Mouse (Mus musculus): ENCODE data around the gene Gpatch3. TPM values are rescaled to one million over a fixed set of nuclear protein-coding genes. Genes with fewer than 3 reads are reported as not detected.

Gpatch3 gene
- 4.5 TPM for polyA plus RNA-seq (2014; fragmentation: Illumina TruSeq; extraction: RNeasy Lipid Tissue Mini Kit (QIAGEN cat#74804); ENCODE audit: low read depth, low replicate concordance)

DNA sequence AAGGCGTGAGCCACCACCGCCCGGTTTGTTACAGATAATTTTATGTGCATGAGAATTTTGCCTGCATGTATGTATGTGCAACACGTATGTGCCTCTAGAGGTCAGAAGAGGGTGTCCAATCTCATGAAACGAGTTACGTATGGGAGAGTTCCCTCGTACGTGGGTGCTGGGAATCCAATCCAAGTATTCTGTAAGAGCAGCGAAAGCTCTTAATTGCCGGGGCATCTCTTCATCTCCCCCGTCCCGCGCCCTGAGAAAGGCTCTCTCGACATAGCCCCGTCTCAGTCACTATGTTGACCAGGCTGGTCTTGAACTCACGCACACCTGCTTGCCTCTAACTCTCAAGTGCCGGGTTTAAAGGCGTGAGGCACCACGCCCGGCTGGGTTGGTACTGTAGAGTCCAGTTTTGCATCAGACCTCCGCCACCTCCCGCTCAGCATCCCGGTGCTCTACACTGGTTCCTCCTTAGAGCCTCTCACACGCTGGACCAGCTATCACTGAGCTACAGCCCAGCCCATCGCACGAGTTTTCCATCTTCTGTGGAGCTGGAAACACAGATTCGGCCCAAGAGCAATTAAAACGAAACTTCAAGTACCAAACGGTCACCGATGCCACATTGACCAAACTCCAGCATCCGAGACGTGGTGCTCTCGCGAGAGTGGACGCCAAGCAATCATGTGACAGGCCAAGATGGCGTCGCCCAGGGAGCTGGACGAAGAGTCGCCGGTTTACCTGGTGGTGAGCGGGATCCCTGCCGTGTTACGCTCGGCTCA is at the start of gene Gpatch3:
Gpatch3 (plus strand) TSS at position 676 of the 773 bp plus-strand sequence.

DNA sequence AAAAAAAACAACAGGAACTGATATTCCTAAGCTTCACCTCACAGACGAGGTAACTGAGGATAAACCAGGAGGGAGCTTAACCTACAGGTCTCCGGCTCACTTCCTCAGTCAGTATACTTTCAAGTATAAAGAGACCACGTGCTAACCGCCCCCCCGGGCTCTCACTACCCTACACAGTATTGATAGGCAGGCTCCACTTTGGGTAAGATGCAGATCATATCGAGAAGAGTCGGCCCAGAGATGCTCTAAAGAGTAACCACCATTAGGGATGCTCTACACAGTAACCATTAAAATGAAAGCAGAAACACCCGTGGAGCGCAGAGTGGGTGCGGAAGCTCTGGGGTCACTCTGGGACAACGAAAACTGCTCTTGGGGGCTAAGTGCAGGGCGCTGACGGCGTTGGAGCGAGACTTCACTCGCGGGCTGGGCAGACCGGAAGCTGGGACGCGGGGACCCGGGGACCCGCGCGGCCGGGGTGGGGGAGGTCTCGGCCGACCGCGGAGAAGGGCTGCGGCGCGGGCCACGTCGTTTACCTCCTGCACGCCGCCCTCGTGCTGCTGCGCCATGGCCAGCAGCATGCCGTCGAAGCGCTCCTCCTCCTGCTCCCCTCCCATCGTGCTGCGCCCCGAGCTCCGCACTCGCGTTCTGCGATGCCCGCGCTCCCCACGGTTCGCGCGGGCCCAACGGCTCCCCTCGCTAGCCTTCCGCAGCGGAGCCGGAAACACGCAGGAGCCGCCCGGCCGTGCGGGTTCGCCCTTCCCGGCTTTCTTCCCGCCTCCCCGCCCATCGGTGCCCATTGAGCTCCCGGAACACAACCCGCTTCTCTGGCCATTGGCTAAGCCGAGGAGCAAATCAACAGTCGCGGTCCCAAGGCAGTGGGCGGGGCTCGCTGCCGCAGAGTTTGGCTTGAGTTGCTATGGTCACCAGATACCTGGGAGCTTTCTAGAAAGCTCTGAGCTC is 29.0 kb upstream of the Gpatch3 start, which contains the start of gene Nudc:
Nudc (minus strand) TSS at position 725 of the 960 bp plus-strand sequence.

DNA sequence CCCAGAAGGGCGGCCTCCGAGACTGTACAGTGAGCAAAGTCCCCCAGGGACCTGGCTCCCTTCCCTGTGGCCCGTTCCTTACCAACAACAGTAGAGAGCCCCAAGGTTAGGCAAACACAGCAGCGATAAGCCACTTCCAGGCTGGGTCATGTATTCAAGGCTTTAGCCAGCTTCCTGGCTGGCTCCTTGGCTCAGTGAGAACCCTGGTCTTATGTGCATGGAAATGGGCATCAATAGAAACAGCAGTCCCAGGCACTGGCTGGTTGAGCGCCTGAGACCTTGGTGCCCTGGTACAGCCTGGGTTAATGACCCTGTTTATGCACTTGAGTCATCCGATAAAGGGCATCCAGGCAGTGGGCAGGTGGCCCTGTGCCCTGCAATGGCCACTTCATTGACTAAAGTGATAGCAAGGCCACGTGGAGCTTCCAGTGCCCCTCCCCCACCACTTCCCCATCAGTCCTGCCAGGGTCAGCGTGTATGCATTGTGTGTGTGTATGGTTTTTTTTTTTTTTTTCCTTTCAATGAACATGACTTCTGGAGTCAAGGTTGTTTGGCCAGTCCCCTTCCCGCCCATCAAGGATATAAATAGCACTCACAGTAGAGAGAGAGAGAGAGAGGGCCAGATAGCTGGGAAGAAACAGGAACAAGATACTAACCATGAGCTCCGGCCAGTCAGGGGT is 21.6 kb upstream of the Gpatch3 start, which contains the start of gene Nr0b2:
Nr0b2 (plus strand) TSS at position 609 of the 680 bp plus-strand sequence.

DNA sequence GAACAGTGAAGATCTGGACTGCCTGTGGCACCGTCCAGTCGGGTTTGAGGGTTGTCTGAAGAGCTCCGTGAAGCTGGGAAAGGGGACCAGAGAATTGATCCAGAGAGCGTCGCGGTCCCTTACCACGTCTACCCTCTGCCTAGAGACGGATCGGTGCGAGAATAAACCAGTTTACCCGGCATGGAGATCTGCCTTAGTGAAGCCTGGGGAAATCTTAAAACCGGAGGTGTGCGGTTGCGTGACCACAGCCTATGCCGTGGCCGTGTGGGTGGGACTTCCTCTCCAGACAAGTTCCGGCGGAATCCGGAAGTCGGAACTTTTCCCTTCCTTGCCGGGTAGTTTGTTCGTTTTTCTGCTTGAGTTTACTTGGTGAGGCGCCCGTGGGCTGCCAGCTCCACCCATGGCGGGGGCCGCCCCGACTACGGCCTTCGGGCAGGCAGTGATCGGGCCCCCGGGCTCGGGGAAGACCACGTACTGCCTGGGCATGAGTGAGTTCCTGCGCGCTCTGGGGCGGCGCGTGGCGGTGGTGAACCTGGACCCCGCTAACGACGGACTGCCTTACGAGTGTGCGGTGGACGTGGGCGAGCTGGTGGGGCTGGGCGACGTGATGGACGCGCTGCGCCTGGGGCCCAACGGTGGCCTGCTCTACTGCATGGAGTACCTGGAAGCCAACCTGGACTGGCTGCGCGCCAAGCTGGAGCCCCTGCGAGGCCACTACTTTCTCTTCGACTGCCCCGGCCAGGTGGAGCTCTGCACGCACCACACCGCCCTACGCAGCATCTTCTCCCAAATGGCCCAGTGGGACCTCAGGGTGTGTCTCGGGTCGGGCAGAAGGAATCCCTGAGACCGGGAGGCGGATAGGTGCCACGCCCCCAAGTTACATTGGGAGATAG is 9.8 kb downstream of the Gpatch3 start, which contains the start of gene Gpn2:
Gpn2 (plus strand) TSS at position 304 of the 893 bp plus-strand sequence.

DNA sequence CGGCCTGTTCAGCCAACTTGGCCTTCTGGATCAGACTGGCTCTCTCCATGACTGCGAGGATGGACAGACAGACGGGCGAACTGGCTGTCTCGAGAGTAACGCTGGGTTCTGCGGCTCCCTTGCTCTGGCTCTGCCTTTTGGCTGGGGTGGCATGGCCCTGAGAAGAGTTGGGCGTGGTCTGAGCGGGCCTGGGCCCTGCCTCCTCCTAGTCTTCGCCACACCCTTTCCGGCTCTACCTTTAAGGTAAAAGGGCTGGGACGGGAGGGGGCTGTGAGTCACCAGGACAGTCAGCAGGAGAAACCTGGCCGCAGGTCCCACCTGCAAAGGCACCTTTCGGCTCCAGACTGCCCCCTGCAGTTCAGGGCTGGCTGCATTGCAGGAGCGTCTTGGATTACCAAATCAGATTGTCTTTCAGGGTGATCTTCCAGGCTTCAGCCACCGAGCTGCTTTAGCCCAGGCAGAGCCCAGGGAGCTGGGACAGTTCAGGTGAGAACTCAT is 27.2 kb downstream of the Gpatch3 start, which contains the start of gene Sfn:
Sfn (minus strand) TSS at position 448 of the 498 bp plus-strand sequence.

Other genes with a start within 250 kb of the Gpatch3 start
- 28.1 TPM for gene Wdtc1, start 221.3 kb upstream of the Gpatch3 start, polyA plus RNA-seq (2014; fragmentation: Illumina TruSeq; extraction: RNeasy Lipid Tissue Mini Kit (QIAGEN cat#74804); ENCODE audit: low read depth, low replicate concordance)
- gene Slc9a1, start 205.0 kb upstream of the Gpatch3 start, polyA plus RNA-seq (2014; fragmentation: Illumina TruSeq; extraction: RNeasy Lipid Tissue Mini Kit (QIAGEN cat#74804); ENCODE audit: low read depth, low replicate concordance): 31.5 TPM
- gene Tent5b, start 94.6 kb upstream of the Gpatch3 start, polyA plus RNA-seq (2014; fragmentation: Illumina TruSeq; extraction: RNeasy Lipid Tissue Mini Kit (QIAGEN cat#74804); ENCODE audit: low read depth, low replicate concordance): 4.6 TPM
- 8.3 TPM for gene Trnp1, start 76.2 kb upstream of the Gpatch3 start, polyA plus RNA-seq (2014; fragmentation: Illumina TruSeq; extraction: RNeasy Lipid Tissue Mini Kit (QIAGEN cat#74804); ENCODE audit: low read depth, low replicate concordance)
- 23.6 TPM for gene Kdf1, start 55.8 kb upstream of the Gpatch3 start, polyA plus RNA-seq (2014; fragmentation: Illumina TruSeq; extraction: RNeasy Lipid Tissue Mini Kit (QIAGEN cat#74804); ENCODE audit: low read depth, low replicate concordance)
- 106 TPM for gene Nudc, start 28.7 kb upstream of the Gpatch3 start, polyA plus RNA-seq (2014; fragmentation: Illumina TruSeq; extraction: RNeasy Lipid Tissue Mini Kit (QIAGEN cat#74804); ENCODE audit: low read depth, low replicate concordance)
- gene Nr0b2, start 21.4 kb upstream of the Gpatch3 start, polyA plus RNA-seq (2014; fragmentation: Illumina TruSeq; extraction: RNeasy Lipid Tissue Mini Kit (QIAGEN cat#74804); ENCODE audit: low read depth, low replicate concordance): 0.29 TPM
- gene Gpn2, start 9.6 kb downstream of the Gpatch3 start, polyA plus RNA-seq (2014; fragmentation: Illumina TruSeq; extraction: RNeasy Lipid Tissue Mini Kit (QIAGEN cat#74804); ENCODE audit: low read depth, low replicate concordance): 14.8 TPM
- gene Sfn, start 27.4 kb downstream of the Gpatch3 start, polyA plus RNA-seq (2014; fragmentation: Illumina TruSeq; extraction: RNeasy Lipid Tissue Mini Kit (QIAGEN cat#74804); ENCODE audit: low read depth, low replicate concordance): 24.1 TPM
- gene Zdhhc18, start 75.4 kb downstream of the Gpatch3 start, polyA plus RNA-seq (2014; fragmentation: Illumina TruSeq; extraction: RNeasy Lipid Tissue Mini Kit (QIAGEN cat#74804); ENCODE audit: low read depth, low replicate concordance): 14.5 TPM
- 14.6 TPM for gene Pigv, start 97.9 kb downstream of the Gpatch3 start, polyA plus RNA-seq (2014; fragmentation: Illumina TruSeq; extraction: RNeasy Lipid Tissue Mini Kit (QIAGEN cat#74804); ENCODE audit: low read depth, low replicate concordance)
- gene Arid1a, start 182.0 kb downstream of the Gpatch3 start, polyA plus RNA-seq (2014; fragmentation: Illumina TruSeq; extraction: RNeasy Lipid Tissue Mini Kit (QIAGEN cat#74804); ENCODE audit: low read depth, low replicate concordance): 31.7 TPM